Mouse (Mus musculus): ENCODE results near the gene Hhat.

Gene Hhat

GRCm38 (mm10) chr1:192744880-192745239, 26.2 kb downstream of the Hhat start:
- DNase-seq (ENCODE audit: low read depth, low spot score) = no peak

GRCm38 (mm10) chr1:192742394-192743251, 28.4 kb downstream of the Hhat start:
- no peak for DNase-seq (ENCODE audit: low read depth, low spot score)

DNA sequence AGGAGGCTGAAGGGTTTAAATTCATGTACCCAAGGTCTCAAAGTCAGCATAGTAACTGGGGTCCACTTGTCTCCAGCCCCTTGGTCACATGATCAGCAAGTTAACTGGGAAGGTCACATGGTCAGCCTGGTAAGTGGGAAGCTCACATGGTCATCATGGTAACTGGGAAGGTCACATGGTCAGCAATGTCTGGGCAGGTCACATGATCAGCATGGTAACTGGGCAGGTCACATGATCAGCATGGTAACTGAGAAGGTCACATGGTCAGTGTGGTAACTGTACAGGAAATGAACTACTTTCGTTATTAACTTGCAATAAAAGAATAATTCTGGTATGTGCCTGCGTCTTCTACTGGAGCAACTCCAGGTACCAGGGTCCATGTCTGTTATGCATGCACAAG, 29.1 kb downstream of the Hhat start:
- no peak for DNase-seq (ENCODE audit: low read depth, low spot score)

DNA sequence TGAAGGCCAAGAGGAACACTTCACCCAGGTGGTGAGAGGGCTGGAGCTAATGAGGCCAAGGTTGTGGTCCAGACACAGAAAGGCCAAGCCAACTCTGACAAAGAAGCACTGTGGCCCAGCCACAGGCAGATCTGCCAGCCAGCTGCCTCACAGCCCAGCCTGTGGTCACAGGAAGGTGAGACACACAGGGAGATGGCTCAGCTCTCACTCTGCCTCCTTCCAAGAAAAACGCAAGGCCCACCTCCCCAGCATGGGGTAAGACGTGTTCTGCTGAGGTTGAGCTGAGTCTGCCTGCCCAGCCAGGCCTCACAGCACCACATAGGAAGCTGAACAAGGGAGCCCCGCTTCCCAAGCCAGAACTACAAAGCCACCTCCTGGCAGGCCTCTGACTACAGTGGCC, 34.5 kb downstream of the Hhat start:
- DNase-seq (ENCODE audit: low read depth, low spot score) = no peak

GRCm38 (mm10) chr1:192736002-192736426, 35.0 kb downstream of the Hhat start:
- no peak for DNase-seq (ENCODE audit: low read depth, low spot score)

- DNase-seq (ENCODE audit: low read depth, low spot score) = no peak
Measured at GRCm38 (mm10) chr1:192730517-192730916, 40.5 kb downstream of the Hhat start.

GRCm38 (mm10) chr1:192726996-192727624, 43.9 kb downstream of the Hhat start:
- no peak for DNase-seq (ENCODE audit: low read depth, low spot score)

DNA sequence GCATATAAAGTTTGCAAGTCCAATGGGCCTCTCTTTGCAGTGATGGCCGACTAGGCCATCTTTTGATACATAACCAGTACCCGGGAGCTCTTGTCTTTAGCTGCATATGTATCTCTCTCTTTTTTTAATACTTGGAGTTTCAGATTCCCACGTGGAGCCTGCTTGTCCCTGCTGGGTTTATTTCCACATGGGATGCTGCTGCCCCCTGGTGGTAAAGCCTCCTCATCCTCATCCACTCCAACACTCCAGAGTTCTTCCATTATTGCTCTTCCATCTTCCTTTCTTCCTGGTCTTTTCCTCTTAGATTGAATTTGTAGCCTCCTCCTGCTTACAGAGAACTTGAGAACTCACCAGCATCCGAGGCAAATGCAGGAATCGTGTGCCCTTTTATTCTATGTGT, 48.9 kb downstream of the Hhat start:
- DNase-seq (ENCODE audit: low read depth, low spot score) = peak; percentile 33

DNA sequence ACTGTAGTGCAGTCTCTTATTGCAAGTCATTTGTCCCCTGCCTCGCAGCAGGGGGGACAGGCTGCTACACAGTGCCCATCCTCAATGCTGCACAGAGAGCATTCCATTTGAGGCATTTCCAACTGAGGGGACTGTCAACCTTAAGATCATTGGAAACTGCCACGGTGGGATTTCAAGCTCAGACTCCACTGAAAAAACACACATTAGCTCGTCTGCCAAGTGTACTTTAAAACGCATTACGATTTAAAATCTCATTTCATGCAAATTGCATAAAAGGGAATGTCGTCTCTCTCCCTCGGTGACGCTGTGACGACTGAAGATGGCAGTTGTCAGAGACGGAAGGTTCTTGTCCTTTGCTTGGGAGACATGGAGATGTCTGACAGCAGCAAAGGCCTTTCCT, 50.9 kb downstream of the Hhat start:
- DNase-seq (ENCODE audit: low read depth, low spot score) = no peak

DNA sequence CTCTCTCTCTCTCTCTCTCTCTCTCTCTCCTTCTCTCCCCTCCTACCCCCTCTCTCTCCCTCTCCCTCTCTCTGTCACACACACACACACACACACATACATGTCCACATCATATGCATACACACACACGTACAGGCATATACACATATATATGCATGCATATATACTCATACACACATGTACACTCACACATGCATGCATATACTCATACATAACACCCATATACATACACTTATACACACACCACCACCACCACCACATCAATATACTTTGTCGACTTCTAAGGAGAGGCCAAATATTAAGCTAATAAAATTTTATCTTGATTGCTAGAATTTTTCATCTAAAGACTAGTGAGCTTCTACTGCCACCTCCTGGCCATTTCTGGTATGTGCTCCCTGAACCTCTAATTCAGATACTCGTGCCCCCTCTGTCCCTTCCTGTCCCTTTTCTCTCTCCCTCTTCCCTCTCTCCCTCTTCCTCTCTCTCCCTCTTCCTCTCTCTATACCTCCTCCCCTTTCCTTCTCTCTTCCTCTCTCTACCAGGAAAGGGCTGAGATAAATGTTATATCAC, 59.2 kb downstream of the Hhat start:
- no peak for DNase-seq (ENCODE audit: low read depth, low spot score)

- DNase-seq (ENCODE audit: low read depth, low spot score) = no peak
Measured at GRCm38 (mm10) chr1:192700339-192701073, 70.5 kb downstream of the Hhat start.

GRCm38 (mm10) chr1:192699101-192699500, 71.9 kb downstream of the Hhat start:
- DNase-seq (ENCODE audit: low read depth, low spot score) = no peak

GRCm38 (mm10) chr1:192696371-192696863, 74.6 kb downstream of the Hhat start:
- no peak for DNase-seq (ENCODE audit: low read depth, low spot score)

- DNase-seq (ENCODE audit: low read depth, low spot score) = no peak
Measured at GRCm38 (mm10) chr1:192693644-192694043, 77.4 kb downstream of the Hhat start.

- DNase-seq (ENCODE audit: low read depth, low spot score) = no peak
Measured at GRCm38 (mm10) chr1:192692982-192693381, 78.0 kb downstream of the Hhat start.

GRCm38 (mm10) chr1:192682219-192682951, 88.6 kb downstream of the Hhat start:
- DNase-seq (ENCODE audit: low read depth, low spot score) = no peak

- no peak for DNase-seq (ENCODE audit: low read depth, low spot score)
Measured at GRCm38 (mm10) chr1:192677236-192677635, 93.8 kb downstream of the Hhat start.

GRCm38 (mm10) chr1:192663608-192664007, 107.4 kb downstream of the Hhat start:
- DNase-seq (ENCODE audit: low read depth, low spot score) = no peak

- peak; percentile 11 for DNase-seq (ENCODE audit: low read depth, low spot score)
Measured at GRCm38 (mm10) chr1:192663092-192663491, 107.9 kb downstream of the Hhat start.

- no peak for DNase-seq (ENCODE audit: low read depth, low spot score)
Measured at GRCm38 (mm10) chr1:192661612-192662011, 109.4 kb downstream of the Hhat start.

- DNase-seq (ENCODE audit: low read depth, low spot score) = no peak
Measured at GRCm38 (mm10) chr1:192657417-192657816, 113.6 kb downstream of the Hhat start.
